Mouse (Mus musculus): ENCODE measurements around the gene Ldlr. TPM values are rescaled to one million over a fixed set of nuclear protein-coding genes. Genes with fewer than 3 reads are reported as not detected.
"Not testable (repeated sequence)": the region's sequence is repeated elsewhere in the genome, so short reads cannot be mapped to it uniquely, and the experiment has no call there.

The Ldlr gene
- polyA plus RNA-seq, 1 experiment, result 17.9 TPM

DNA sequence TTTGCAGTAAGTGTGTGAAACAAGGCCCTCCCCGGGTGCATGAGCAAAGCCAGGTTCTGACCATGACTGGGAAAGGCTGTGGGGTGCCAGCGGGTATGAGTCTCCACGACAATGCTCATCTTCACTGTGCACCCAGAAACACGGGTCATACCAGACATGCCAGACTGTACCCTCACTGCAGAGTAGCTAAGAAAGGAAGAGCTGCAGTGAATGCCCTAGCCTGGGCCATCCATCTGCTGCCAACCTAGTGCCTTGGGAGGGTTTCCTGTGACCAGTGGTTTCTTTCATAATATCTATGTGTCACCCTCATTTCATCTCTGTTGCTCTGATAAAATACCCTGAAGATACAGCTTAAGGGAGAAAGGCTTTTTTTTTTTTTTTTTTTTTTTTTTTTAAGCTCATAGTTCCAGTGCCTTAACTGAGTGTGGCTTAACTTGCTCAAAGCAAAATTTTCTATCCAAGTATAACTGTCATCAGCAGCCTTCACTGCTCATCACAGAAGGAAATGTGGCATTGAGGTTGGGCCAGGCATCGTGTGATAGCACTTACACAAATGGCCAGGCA, 28.0 kb upstream of the Ldlr start:
- Histone ChIP-seq H3K4me3 (ENCODE audit: insufficient read depth, low read length) (no peak overlapping the region), H3K27ac (ENCODE audit: insufficient read depth, low read length) (no peak overlapping the region)
- no peak for TF ChIP-seq POLR2A (IDR thresholded peaks at IDR 0.05; ENCODE audit: extremely low read depth, insufficient read depth, low read length)
- TF ChIP-seq CTCF (IDR thresholded peaks at IDR 0.05; ENCODE audit: extremely low read depth, insufficient read depth, low read length), result no peak

DNA sequence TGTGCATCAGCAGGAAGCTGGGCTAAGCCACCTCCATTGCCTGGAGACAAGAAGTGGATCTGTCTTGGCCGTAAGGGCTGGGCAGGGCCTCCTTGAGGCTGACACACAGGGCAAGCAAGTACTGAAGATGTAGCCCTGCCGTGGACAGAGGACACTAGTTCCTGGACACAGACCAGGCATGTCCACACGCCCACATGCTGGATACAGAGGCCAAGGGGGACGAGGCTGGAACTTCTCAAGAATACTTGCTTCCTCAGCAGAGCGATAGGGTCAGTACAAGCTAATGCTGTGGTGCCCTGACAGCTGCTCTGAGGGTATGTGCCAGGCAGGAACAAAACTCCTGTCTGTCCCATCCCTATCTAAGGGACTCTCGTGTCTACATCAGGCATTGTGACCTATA, 26.2 kb upstream of the Ldlr start:
- Histone ChIP-seq H3K4me3 (ENCODE audit: insufficient read depth, low read length) (no peak overlapping the region), H3K27ac (ENCODE audit: insufficient read depth, low read length) (no peak overlapping the region), H3K4me1 (ENCODE audit: control insufficient read depth, insufficient read depth, low read length) (no peaks in the 10 kb centered on the region)
- TF ChIP-seq POLR2A (IDR thresholded peaks at IDR 0.05; ENCODE audit: extremely low read depth, insufficient read depth, low read length), result no peak
- no peak for TF ChIP-seq CTCF (IDR thresholded peaks at IDR 0.05; ENCODE audit: extremely low read depth, insufficient read depth, low read length)

More for the DNA sequence above, 28.0 kb upstream of the Ldlr start:
- no peaks in the 10 kb centered on the region for H3K4me1 ChIP-seq (ENCODE audit: control insufficient read depth, insufficient read depth, low read length)

DNA sequence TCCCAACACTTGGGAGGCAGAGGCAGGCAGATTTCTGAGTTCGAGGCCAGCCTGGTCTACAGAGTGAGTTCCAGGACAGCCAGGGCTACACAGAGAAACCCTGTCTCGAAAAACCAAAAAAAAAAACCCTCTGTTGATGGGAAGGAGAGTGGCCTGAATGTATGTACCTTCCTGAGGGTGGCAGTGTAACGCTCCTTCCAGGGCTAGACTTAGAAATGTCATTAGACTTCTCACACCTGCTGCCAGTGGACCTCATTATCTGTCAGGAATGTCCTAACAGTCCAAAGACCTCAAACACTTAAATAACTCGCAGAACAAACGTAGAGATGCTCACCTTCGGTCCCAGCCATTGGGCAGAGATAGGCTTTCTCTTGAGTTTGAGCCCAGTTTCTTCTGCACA, 24.0 kb upstream of the Ldlr start:
- not testable (repeated sequence) for H3K27ac ChIP-seq (ENCODE audit: insufficient read depth, low read length); H3K4me1 ChIP-seq (ENCODE audit: control insufficient read depth, insufficient read depth, low read length); H3K4me3 ChIP-seq (ENCODE audit: insufficient read depth, low read length)
- TF ChIP-seq CTCF (IDR thresholded peaks at IDR 0.05; ENCODE audit: extremely low read depth, insufficient read depth, low read length), result peak; percentile 25; the same call in 1 of the 2 replicates

DNA sequence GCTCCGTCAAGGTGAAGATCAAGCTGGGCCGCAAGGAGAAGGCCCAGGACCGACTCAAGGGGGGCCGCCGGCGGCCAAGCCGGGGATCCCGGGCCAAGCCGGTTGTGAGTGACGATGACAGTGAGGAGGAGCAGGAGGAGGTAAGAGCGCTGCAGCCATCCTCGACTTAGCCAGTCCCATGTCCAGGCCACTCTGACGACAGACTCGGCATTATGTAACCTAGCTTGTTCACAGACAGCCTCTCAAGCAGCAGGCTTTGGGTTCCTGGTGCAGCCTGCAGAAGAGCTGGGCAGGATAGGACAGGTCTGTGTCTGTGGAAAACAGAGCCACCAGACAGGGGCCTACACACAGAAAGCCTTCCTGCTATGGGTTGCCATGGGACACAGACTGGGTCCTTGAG, 22.2 kb upstream of the Ldlr start:
- Histone ChIP-seq H3K27ac (ENCODE audit: insufficient read depth, low read length) (no peak overlapping the region), H3K4me1 (ENCODE audit: control insufficient read depth, insufficient read depth, low read length) (no peaks in the 10 kb centered on the region), H3K4me3 (ENCODE audit: insufficient read depth, low read length) (no peak overlapping the region)
- TF ChIP-seq CTCF (IDR thresholded peaks at IDR 0.05; ENCODE audit: extremely low read depth, insufficient read depth, low read length) (no peak), POLR2A (IDR thresholded peaks at IDR 0.05; ENCODE audit: extremely low read depth, insufficient read depth, low read length) (0 out of 2 replicates have a peak, but pooled peaks have one; percentile 23)

GRCm38 (mm10) chr9:21703494-21703893, 19.8 kb upstream of the Ldlr start:
- Histone ChIP-seq H3K4me3 (ENCODE audit: insufficient read depth, low read length) (no peak overlapping the region), H3K27ac (ENCODE audit: insufficient read depth, low read length) (no peak overlapping the region), H3K4me1 (ENCODE audit: control insufficient read depth, insufficient read depth, low read length) (no peaks in the 10 kb centered on the region)
- TF ChIP-seq CTCF (IDR thresholded peaks at IDR 0.05; ENCODE audit: extremely low read depth, insufficient read depth, low read length) (no peak), POLR2A (IDR thresholded peaks at IDR 0.05; ENCODE audit: extremely low read depth, insufficient read depth, low read length) (no peak)

GRCm38 (mm10) chr9:21706085-21706484, 17.2 kb upstream of the Ldlr start:
- Histone ChIP-seq H3K4me1 (ENCODE audit: control insufficient read depth, insufficient read depth, low read length) (no peaks in the 10 kb centered on the region), H3K27ac (ENCODE audit: insufficient read depth, low read length) (no peak overlapping the region), H3K4me3 (ENCODE audit: insufficient read depth, low read length) (no peak overlapping the region)
- TF ChIP-seq POLR2A (IDR thresholded peaks at IDR 0.05; ENCODE audit: extremely low read depth, insufficient read depth, low read length) (no peak), CTCF (IDR thresholded peaks at IDR 0.05; ENCODE audit: extremely low read depth, insufficient read depth, low read length) (no peak)

DNA sequence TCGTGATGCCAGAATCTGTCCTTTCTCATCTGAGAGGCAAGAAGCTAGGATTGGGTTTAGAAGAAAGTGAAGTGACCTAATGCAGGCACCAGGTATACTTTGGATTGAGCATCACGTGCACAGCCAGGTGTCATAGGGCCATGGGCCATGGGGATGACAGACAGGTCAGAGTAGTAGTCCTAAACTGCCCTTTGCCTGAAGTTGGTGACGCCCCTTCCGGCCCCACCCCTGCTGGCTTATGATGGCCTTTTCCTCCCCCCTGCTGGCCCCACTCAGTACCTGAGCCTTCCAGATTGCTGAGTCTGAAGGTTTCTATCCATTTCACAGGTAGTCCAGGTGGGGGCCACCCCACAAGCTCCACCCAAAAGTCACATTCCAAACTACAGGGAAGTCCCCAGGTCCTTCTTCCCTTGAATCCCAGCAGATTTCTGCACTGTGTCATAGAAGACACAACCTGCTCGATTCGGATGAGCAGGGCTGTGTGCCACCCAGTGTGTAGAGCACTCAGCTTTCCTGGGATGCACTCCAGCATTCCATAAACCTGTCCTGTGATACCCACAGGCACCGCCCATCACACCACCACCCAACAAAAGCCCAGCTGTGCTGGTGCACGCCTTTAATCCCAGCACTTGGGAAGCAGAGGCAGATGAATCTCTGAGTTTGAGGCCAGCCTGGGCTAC, 16.6 kb upstream of the Ldlr start:
- Histone ChIP-seq H3K4me3 (ENCODE audit: insufficient read depth, low read length) (no peak overlapping the region), H3K4me1 (ENCODE audit: control insufficient read depth, insufficient read depth, low read length) (no peaks in the 10 kb centered on the region), H3K27ac (ENCODE audit: insufficient read depth, low read length) (no peak overlapping the region)
- TF ChIP-seq POLR2A (IDR thresholded peaks at IDR 0.05; ENCODE audit: extremely low read depth, insufficient read depth, low read length) (no peak), CTCF (IDR thresholded peaks at IDR 0.05; ENCODE audit: extremely low read depth, insufficient read depth, low read length) (no peak)

DNA sequence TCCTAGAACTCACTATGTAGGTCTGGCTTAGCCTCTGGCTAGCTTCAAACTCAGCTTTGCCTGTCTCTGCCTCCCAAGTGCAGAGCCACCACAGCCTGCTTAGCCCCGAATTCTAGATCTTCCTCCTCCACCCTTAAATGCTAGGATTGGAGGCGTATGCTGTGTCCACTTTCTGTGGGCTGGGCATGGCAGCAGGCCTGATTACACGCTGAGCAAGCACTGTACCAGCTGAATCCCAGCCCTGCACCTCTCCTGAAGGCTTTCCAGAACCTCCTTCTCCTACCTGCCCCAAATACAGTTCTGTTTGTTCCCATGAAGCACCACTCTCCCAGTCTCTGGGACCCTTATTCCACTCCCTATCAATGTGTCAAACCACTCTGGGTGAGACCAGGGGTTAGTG, 13.9 kb upstream of the Ldlr start:
- H3K27ac ChIP-seq (ENCODE audit: insufficient read depth, low read length), result no peak overlapping the region
- TF ChIP-seq POLR2A (IDR thresholded peaks at IDR 0.05; ENCODE audit: extremely low read depth, insufficient read depth, low read length), result no peak
- no peak for TF ChIP-seq CTCF (IDR thresholded peaks at IDR 0.05; ENCODE audit: extremely low read depth, insufficient read depth, low read length)
- H3K4me3 ChIP-seq (ENCODE audit: insufficient read depth, low read length), result no peak overlapping the region
- H3K4me1 ChIP-seq (ENCODE audit: control insufficient read depth, insufficient read depth, low read length), result no peaks in the 10 kb centered on the region

GRCm38 (mm10) chr9:21715298-21715697, 8.0 kb upstream of the Ldlr start:
- TF ChIP-seq CTCF (IDR thresholded peaks at IDR 0.05; ENCODE audit: extremely low read depth, insufficient read depth, low read length) (no peak), POLR2A (IDR thresholded peaks at IDR 0.05; ENCODE audit: extremely low read depth, insufficient read depth, low read length) (no peak)
- Histone ChIP-seq H3K4me3 (ENCODE audit: insufficient read depth, low read length) (no peak overlapping the region), H3K27ac (ENCODE audit: insufficient read depth, low read length) (no peak overlapping the region), H3K4me1 (ENCODE audit: control insufficient read depth, insufficient read depth, low read length) (no peaks in the 10 kb centered on the region)

DNA sequence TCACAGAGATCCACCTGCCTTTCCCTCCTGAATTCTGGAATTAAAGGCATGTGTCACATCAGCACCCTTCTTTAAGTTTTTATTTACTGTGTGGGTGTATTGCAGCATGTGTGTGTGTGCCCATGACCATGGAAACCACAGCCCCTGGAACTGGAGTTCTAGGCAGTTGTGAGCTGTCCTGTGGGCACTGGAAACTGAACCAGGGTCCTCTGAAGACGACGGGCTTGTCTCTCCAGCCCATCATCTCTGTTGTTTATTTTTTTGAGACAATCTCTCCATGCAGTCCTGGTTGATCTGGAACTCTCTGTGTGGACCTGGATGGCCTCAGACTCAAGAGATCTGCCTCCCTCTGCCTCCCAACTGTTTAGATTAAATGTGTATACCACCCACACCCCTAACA, 6.3 kb upstream of the Ldlr start:
- H3K4me1 ChIP-seq (ENCODE audit: control insufficient read depth, insufficient read depth, low read length), result no peaks in the 10 kb centered on the region
- no peak overlapping the region for H3K4me3 ChIP-seq (ENCODE audit: insufficient read depth, low read length)
- no peak for TF ChIP-seq POLR2A (IDR thresholded peaks at IDR 0.05; ENCODE audit: extremely low read depth, insufficient read depth, low read length)
- TF ChIP-seq CTCF (IDR thresholded peaks at IDR 0.05; ENCODE audit: extremely low read depth, insufficient read depth, low read length), result no peak
- H3K27ac ChIP-seq (ENCODE audit: insufficient read depth, low read length), result no peak overlapping the region

All from cortical plate, adult 2 months (tissue).